Mouse (Mus musculus) small intestine, adult 2 months (tissue): Measurements from ENCODE around the gene Cpa1. TPM values are rescaled to one million over a fixed set of nuclear protein-coding genes. Genes with fewer than 3 reads are reported as not detected.

Experiments
- H3K27ac ChIP-seq: fragments of 200-500 bp; 2 replicates; pipeline ENCODE4 v1.5.1; 2012; ENCODE audit warnings: low read depth, low read length, control low read depth, inconsistent platforms; ENCODE audit not compliant: insufficient read depth
- H3K27me3 ChIP-seq: fragments of 200-500 bp; 2 replicates; pipeline ENCODE4 v1.6.1; 2012; ENCODE audit warnings: mild to moderate bottlenecking, moderate library complexity, low read length, inconsistent platforms; ENCODE audit not compliant: control insufficient read depth, insufficient read depth
- H3K36me3 ChIP-seq: fragments of 200-500 bp; 2 replicates; pipeline ENCODE4 v1.6.1; 2012; ENCODE audit warnings: mild to moderate bottlenecking, low read length, control low read depth, inconsistent platforms; ENCODE audit not compliant: control insufficient read depth, insufficient read depth
- H3K4me1 ChIP-seq: fragments of 200-500 bp; 2 replicates; pipeline ENCODE4 v1.6.1; 2012; ENCODE audit warnings: low read length, inconsistent platforms, mixed read lengths; ENCODE audit not compliant: control insufficient read depth, insufficient read depth, insufficient read length
- H3K4me3 ChIP-seq: fragments of 200-500 bp; 2 replicates; pipeline ENCODE4 v1.5.1; 2012; ENCODE audit warnings: low read depth, mild to moderate bottlenecking, control low read depth, inconsistent platforms, low read length, moderate library complexity
- CTCF ChIP-seq: fragments of 200-500 bp; IDR thresholded peaks from 2 replicates; pipeline ENCODE4 v1.5.1; 2012; ENCODE audit warnings: low read depth, mild to moderate bottlenecking, control low read depth, inconsistent platforms, low read length, moderate library complexity, mixed read lengths; ENCODE audit not compliant: insufficient replicate concordance, insufficient read length; ENCODE audit errors: extremely low read depth
- POLR2A ChIP-seq: fragments of 200-500 bp; IDR thresholded peaks from 2 replicates; pipeline ENCODE4 v1.6.1; 2012; ENCODE audit warnings: low read depth, mild to moderate bottlenecking, control low read depth, inconsistent platforms, low read length, moderate library complexity
- WGBS: fragments of 180-500 bp; shearing (Covaris S2); methylation state at CpG from one replicate; pipeline ENCODE4 v1.1.7; 2018; 5-methylcytosine and 5-hydroxymethylcytosine counted together
- polyA plus RNA-seq: library from polyadenylated mRNA; depleted of rRNA; stranded (reverse); fragments of >200 nt; gene quantifications from 2 replicates; pipeline ENCODE4 v1.2.3, GENCODE M21; 2012; rRNA removed

Cpa1 gene
- 10.6 and 5,018 TPM in 2 replicates for polyA plus RNA-seq

- no peak within 1 kb of the TSS for H3K27ac ChIP-seq
- TF ChIP-seq POLR2A (no peak), CTCF (no peak)
- no peak within 1 kb of the TSS for H3K4me3 ChIP-seq
- H3K4me1 ChIP-seq, result peaks cover 3% of the 10 kb centered on the region; the same call in 1 of the 2 replicates
- WGBS, result 31% methylated on average over 5 of the region's 5 CpGs
- no peaks in the 10 kb centered on the region for H3K36me3 ChIP-seq
- no peaks in the 10 kb centered on the region for H3K27me3 ChIP-seq
These were observed at the start of gene Cpa1 for GRCm38 (mm10) chr6:30638674-30639268. Cpa1 (plus strand) TSS chr6:30639218.

GRCm38 (mm10) chr6:30589819-30590218 lies 49.2 kb upstream of the Cpa1 start:
- 53% methylated on average over 2 of the region's 2 CpGs for WGBS
- H3K27me3 ChIP-seq, result no peaks in the 10 kb centered on the region
- no peak overlapping the region for H3K27ac ChIP-seq
- TF ChIP-seq POLR2A (no peak), CTCF (no peak)
- H3K4me1 ChIP-seq, result no peaks in the 10 kb centered on the region
- H3K4me3 ChIP-seq, result no peak overlapping the region
- H3K36me3 ChIP-seq, result no peaks in the 10 kb centered on the region

DNA sequence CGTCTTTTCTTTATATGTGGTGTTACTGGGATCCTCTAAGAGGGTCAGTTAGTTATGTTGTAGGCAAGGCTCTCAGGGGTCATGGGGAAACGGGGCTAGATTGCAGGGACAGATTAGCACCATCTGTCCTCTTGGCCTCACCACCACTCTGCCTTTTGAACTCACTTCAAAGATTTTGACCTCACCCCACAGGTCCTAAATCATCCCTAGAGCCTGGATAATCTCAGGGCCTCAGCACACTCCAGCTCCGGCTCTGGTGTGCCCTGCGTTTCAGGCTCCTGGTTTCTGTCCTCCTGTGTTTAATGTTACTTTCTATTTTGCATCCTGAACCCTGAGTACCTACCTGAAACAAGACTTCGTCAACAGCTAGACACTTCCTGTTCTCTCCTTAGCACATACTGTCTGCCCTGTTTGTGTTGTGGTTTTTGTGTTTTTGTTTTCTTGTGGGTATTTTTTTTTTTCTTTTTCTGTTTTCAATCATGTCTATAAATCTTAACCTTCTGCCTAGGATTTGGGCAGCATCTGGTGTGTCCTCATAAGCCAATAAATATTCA lies 47.1 kb upstream of the Cpa1 start:
- no peak for TF ChIP-seq POLR2A
- no peak for TF ChIP-seq CTCF

DNA sequence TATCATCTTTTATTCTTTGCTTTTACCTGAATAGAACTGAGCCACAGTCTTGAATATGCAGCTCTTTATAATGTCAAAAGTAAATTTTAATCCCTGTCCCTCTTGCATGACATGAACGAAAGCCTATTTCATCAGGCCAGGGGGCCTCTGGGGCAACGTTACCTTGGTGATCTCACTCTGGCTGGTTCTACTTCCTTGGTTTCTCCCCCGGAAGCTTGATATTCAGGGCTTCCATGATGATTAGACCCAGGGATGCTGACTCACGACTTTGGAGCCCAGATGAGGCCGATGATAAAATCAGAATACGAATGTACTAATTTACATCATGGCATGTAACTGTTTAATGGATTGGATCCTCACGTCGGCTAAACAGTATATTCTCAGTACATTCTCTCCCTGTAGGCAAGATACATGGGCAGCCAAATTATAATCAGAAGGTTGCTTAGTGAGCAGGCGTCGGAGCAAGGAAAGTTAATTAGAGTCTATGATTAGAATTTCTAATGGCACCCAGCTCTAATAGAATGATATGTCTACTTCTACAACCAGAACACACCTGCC lies 46.5 kb upstream of the Cpa1 start:
- no peaks in the 10 kb centered on the region for H3K27me3 ChIP-seq
- H3K4me3 ChIP-seq, result no peak overlapping the region
- H3K27ac ChIP-seq, result no peak overlapping the region
- no peaks in the 10 kb centered on the region for H3K4me1 ChIP-seq
- 82% methylated on average over 10 of the region's 10 CpGs for WGBS
- TF ChIP-seq POLR2A, result no peak
- TF ChIP-seq CTCF, result no peak
- no peaks in the 10 kb centered on the region for H3K36me3 ChIP-seq

More for the DNA sequence above, 47.1 kb upstream of the Cpa1 start:
- H3K27ac ChIP-seq, result no peak overlapping the region
- H3K27me3 ChIP-seq, result no peaks in the 10 kb centered on the region
- H3K4me1 ChIP-seq, result no peaks in the 10 kb centered on the region
- H3K4me3 ChIP-seq, result no peak overlapping the region
- 54% methylated on average over 5 of the region's 5 CpGs for WGBS
- no peaks in the 10 kb centered on the region for H3K36me3 ChIP-seq

GRCm38 (mm10) chr6:30594364-30594763 lies 44.7 kb upstream of the Cpa1 start:
- Histone ChIP-seq H3K4me1 (no peaks in the 10 kb centered on the region), H3K27me3 (no peaks in the 10 kb centered on the region), H3K27ac (no peak overlapping the region), H3K36me3 (no peaks in the 10 kb centered on the region), H3K4me3 (no peak overlapping the region)
- TF ChIP-seq POLR2A (no peak), CTCF (no peak)
- 62% methylated on average over 7 of the region's 7 CpGs for WGBS

DNA sequence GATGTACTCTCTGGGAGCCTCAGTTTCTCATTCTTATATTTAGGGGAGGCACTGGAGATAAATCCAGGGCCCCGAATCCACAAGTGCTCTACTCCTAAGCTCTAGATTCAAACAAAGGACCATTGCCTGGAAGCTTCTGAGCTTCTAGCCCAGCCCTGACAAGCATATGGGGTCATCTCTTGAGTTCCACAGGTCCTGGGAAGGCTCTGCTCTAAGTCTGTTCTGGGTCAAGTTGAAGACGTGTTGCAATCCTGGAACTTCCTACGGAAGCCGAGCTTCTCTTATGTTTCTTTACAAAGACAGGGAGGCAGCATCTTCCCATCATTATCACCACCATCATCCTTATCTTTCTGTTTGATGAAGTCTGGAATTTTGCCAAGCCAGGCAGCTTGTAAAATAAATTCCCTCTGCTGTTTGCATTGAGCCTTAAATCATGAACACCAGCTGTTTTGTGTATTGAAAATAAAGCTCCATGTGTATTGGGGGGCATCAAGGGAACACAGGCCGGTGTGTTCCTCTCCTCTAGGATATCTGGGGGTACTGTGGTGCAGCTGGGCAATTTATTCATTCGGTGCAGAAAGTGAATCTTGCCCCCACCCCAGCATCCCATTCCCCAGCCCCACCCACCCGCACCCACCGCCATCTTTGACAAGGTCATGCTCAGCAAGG lies 42.7 kb upstream of the Cpa1 start:
- 81% methylated on average over 8 of the region's 8 CpGs for WGBS
- H3K36me3 ChIP-seq, result no peaks in the 10 kb centered on the region

GRCm38 (mm10) chr6:30600033-30600432 lies 39.0 kb upstream of the Cpa1 start:
- TF ChIP-seq POLR2A, result no peak
- no peak for TF ChIP-seq CTCF
- WGBS, result 67% methylated on average over 3 of the region's 3 CpGs
- Histone ChIP-seq H3K27me3 (no peaks in the 10 kb centered on the region), H3K36me3 (no peaks in the 10 kb centered on the region), H3K27ac (no peak overlapping the region), H3K4me3 (no peak overlapping the region), H3K4me1 (no peaks in the 10 kb centered on the region)

More for the DNA sequence above, 42.7 kb upstream of the Cpa1 start:
- TF ChIP-seq CTCF, result no peak
- TF ChIP-seq POLR2A, result no peak
- no peak overlapping the region for H3K4me3 ChIP-seq
- H3K27me3 ChIP-seq, result no peaks in the 10 kb centered on the region
- H3K27ac ChIP-seq, result no peak overlapping the region
- H3K4me1 ChIP-seq, result no peaks in the 10 kb centered on the region
